Mouse (Mus musculus) urinary bladder, postnatal 36 days (tissue): ENCODE results near the gene Cdc27.
A peak's percentile ranks its signal among the peaks of the same experiment; 100 is the strongest.

Experiments used
- DNase-seq, 2 experiments: peaks; one replicate each; pipeline ENCODE4 v3.0.0; 2022; ENCODE audit warnings: low spot score in 2 of 2, mixed read lengths in 1 of 2

Gene Cdc27

DNA sequence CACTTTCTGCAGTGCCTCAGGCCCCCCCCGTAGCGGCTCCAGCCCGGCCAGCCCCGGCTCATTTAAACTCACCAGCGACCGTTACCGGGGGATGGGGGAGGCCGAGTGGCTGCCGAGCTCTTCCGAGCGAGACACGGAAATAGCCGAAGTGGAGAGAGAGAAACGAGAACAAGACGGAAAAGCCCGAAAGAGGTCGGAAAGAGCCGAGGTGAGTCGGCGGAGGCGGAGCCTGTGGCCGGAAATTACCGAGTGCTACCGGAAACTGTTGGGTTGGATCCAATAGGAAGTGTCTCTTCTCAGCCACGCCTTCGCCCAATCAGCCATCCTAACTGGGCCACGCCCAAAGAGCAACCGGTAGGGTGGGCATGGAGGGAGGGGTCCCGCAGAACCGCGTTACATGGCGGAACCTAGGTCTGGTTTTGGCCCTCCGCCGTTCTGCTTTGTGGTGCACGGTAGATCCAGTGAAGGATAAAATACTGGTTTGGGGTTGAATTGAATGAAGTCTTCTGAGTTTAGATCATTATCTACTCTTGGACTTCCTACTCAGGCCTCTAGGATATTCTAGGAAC, at the start of gene Cdc27, which contains the start of gene Myl4:
Gene Cdc27, minus strand, starts transcription at position 215 of the 569 bp plus-strand sequence.
Gene Myl4, plus strand, starts transcription at position 258 of the 569 bp plus-strand sequence.
- peak; percentile 99 to 100 for DNase-seq

DNA sequence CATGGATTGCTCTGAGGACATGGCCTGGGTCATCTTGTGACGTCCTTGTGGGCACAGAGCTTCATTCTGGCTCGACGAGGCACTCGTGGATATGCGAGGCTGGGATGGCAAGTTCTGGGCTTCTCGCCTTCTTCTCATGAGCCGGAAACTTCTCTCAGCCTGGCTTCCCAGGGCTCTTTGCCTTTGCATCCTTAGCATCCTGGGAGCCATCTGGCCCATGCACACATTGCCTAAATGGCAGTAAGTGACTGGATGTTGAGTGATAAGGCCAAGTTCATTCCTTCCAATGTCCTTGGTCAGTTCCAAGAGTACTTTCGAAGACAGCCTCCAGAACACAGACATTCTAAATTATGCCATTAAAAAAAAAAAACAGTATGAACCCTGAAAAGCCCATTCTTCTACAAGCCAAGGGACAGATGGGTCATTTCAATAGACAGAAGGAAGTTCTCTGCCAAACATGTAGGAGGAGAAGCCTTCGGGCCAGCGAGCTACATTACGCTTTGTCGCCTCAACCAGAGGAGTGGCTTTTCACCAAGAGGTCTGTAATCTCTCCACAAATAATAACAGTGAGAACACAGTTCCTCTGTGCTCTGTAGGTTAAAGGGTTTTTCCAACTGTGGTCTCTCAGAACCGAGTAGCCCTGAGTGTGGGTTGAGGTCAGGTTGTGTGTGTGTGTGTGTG, 49.0 kb upstream of the Cdc27 start:
- no peak for DNase-seq

DNA sequence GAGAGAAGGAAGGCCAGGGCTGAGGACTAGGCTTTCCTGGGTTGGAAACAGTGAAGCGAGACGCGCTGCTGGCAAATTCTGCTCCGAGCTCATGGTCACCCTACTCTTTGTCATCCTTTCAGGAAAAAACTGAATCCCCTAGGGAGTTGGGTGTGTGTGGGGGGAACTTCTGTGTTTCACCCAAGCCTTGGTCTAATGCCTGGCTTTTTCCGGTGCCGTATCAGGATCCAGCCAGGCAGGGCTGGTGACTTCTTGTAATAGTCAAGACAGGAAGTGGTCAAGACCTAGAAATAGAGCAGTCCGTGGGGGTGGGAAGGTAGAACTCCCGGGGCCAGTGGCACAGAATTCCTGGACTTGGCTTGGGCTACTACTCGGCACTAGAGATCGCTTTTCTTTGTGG, 45.9 kb upstream of the Cdc27 start:
- DNase-seq, result no peak

DNA sequence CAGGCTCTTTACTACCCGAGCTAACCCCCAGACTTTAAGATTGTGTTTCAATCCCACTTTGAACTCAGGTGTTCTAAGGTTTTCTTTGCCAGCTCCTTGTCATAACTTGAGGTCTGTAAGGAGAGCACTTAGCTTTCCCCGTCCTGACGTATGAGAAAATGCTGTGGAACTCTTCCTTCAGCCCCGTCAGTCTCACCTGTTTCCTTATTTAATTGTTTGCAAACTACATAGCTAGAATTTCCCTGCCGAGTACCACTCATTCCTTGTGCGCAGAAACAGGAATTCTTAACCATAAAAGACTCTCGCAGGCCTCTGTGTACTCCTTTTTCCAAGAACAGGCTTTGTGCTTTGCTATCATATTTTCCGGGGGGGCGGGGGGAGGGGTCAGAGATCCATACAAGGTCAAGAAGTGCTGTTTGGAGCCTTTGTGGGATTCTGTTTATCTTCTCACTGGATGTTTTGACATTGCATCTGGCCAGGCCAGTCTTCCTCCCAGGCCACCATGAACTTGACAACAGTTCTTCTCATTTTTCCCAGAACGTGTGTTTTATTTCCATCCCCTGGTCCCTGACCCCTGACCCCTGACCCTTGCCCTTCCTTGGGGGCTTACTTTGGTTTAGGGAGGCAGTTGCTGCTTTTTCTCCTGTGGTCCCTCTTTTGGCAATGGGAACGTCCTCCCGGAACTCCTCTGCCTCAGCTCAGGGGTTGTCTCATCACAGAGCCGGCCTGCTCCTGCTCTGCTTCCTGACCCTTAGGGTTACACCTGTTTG, 41.8 kb upstream of the Cdc27 start:
- no peak for DNase-seq

DNA sequence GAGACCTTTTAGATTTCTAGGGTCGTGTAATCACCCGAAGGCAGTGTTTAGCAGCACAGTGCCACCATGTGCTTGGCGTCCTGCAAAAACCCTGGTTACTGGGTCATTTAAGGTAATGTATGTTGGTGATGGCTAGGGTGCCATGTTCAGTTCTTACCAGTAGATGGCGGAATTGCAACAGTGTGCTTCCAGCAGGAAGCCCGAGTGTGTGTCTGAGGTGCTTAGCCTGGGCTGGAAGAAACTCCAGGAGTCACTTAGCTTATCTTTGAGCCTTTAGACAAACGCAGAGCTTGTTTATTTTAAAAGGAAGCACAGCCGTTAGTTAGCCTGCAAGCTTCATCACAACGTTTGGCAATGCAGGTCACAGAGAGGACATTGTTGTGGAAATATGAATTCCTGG, 39.7 kb upstream of the Cdc27 start:
- peak; percentile 57 to 60 for DNase-seq

DNA sequence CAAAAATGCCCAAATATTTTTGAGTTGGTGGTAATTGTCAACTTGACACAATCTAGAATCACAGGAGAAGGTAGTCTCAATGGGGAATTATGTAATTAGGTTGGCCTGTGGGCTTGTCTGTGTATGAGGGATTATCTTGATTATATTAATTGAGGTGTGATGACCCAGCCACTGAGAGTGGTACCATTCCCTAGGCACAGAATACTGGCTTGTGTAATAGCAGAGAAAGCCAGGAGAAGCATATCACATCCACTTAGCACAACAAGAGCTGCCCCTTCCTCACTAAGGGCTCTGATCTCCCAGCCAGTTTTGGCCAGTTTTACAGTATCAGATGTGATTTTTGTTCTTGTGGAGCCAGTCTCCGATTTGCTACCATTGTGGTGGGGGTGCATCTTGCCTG, 39.1 kb upstream of the Cdc27 start:
- DNase-seq, result no peak

DNA sequence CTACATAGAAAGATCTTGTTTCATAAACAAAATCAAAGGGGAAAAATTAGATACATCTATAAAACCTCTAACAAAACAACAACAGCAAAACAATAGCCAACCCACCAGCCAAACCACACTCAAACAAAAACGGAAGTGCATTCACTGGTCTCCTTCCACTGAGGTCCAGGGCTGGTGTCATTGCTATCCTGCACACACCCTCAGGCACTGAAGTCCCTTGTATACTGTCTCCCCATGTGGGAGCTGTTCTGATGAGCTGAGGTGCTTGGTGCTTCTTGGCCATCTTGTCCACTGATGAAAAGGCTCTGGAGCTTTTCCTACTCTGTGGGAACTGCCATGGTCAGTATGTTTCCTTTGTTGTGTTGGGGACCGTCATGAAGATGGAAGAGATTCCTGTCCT, 38.1 kb upstream of the Cdc27 start:
- no peak for DNase-seq

DNA sequence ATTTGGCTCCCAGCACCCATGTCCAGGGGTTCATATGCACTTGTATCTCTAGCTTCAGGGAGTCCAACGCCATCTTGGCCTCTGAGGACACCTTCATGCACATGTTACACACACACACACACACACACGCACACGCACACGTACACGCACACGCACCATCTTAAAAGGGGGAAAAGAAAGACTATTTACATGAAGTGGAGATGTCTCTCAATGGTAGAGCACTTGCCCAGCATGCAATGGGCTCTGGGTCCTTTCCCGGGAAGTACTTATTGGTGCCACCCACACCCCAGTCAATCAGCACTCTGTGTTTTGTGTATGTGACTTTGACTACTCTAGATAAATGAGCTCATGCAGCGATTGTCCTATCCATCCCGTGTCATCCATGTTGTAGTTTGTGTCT, 37.5 kb upstream of the Cdc27 start:
- no peak for DNase-seq

DNA sequence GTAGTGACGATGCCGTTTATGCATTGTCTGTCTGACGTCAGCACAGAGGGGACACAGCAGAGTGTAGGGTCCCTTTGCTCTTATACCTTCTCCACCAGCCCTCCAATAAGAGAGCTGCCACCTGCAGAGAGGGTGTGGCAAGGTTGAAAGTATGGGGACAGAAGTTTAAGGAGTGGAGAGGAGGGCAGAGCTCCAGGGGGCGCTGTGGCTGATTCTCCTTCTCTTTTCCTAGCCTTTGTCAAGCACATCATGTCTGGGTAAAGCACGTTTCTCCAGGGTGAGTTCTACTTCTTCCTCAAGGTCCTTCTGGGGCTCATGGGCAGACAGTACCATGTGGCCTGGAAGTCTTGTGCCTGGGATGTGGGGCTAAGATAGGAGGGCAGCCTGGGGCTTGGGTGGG, 35.1 kb upstream of the Cdc27 start:
- DNase-seq, result no peak

DNA sequence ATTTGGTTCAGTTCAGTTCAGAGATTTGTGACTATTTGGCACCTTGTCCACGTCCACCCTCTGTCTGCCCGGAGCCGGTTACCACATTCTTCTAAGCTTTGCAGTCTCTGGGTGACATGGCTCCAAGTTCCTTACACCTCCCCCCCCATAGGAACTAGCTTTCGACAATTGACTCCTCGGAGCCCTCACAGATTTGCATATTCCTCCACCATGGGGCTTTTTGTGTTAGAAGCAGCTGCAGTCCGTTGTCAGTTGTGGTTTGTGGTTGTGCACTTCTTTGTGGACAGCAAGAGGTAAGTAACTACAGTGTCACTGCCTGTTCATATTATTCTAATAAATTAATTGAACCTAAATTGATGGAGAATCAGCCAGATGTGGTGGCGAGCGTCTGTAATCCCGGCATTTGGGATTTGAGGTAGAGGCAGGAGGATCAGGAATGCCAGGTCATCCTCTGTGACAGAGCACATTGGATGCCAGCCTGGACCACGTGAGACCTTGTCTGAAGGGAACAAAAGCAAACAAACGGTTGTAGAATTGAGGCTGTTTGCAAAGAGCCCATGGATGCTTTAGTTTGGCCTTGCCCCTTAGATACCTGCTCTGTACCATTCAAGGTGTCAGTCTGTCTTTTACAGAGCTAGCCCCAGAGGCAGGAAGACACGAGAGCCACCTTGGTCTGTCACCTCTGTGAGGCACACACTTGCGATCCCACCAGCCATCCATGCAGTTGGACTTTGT, 32.4 kb upstream of the Cdc27 start:
- DNase-seq, result no peak

DNA sequence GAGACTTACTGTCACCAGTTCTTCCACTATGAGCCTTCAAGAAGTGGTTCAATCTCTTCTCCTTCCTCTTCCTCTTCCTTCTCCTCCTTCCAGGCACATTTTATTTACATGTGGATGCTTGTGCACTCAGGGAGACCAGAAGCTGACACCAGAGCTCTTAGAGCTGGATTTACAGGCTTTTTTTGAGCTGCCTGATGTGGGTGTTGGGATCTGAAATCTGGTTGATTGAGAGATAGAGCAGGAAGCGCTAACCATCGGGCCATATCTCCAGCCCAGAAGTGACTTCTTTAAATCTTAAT, 31.8 kb upstream of the Cdc27 start:
- no peak for DNase-seq

DNA sequence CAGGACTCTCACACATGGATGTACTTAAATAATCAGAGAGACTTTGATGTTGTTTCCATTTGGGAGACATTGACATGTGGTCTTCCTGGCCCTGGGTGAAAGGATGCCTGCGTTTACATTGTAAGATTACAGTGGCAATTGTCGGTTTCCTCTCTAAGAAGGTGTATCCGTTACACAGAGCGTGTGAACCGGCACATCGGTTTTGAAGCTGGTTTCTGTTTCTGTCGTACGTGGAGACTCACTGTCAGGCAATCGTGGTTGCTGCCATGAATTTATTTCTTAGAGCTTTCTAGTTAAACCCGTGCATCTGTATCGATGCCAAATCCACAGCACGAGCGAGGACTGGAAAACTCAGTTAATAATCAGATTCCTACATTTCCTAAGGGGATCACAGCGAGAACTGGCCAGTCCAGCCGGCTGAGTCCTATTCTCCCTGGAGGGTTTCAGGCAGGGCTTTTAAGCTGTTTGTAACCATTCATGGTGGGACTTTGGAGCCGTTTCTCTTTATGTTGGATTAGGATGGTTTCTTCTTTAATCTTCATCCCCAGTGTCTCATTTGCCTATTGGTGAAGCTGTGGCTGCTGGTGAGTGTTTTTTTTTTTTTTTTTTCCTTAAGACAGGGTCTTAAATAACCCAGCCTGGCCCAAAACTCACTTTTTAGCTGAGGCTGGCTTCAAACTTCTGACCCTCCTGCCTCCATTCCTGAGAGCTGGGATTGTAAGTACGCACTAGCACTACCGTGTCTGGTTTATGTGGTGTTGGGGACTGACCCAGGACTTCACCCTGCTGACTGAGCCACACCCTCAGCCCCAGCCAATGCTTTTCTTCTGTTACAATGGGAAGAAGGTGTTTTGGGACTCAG, 31.3 kb upstream of the Cdc27 start:
- DNase-seq, result no peak

DNA sequence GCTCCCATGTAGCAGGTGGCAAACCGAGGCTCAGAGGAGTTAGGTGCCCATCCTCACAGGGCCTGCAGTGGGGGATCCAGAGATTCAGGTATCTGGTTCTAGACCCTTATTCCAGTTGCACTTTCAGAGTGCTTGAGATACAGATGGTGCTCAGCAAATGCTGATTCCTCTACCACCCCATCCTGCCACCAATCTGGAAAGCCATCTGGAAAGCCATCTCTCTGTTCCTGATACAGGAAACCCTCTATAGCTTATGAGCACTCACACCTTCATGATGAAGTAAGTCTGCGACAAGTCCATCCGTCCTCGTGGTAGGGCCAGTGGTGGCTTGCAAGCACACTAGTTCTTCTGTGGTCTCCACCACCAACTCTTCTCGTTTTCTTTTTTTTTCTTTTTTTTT, 30.2 kb upstream of the Cdc27 start:
- no peak for DNase-seq

DNA sequence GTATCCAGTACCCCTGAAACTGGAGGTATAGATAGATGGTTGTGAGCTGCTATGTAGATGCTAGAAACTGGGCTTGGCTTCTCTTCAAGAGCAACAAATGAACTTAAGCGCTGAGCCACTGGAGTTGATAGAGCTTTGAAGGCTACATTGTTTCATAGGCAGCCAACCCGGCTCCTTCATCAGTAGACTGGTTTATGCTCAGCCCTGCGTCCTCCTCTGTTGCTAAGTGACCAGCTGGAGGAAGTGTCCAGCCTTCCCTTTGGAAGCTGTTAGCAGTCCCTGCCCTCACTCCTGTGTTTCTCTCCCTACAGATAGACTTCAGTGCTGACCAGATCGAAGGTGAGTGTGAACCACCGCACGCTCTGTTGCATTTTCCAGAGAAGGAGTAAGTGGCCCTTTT, 29.7 kb upstream of the Cdc27 start:
- DNase-seq, result no peak

DNA sequence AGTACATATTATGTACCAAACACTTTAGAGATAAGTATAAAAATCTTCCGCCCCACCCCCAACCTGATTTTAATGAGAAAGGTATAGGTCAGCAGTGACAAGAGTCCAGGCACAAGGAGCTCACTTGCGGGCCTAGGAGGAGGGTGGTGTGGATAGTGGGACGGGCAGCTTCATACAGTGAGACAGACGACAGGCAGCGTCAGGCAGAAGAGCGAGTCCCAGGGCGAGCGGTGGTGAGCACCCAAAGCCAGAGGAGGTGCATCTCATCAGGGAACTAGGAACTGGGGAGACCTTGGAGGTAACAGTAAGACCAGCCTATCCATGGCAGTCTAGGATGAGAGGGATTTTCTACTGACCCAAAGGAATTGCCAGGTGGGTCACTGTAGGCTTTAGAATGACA, 29.2 kb upstream of the Cdc27 start:
- DNase-seq, result no peak

DNA sequence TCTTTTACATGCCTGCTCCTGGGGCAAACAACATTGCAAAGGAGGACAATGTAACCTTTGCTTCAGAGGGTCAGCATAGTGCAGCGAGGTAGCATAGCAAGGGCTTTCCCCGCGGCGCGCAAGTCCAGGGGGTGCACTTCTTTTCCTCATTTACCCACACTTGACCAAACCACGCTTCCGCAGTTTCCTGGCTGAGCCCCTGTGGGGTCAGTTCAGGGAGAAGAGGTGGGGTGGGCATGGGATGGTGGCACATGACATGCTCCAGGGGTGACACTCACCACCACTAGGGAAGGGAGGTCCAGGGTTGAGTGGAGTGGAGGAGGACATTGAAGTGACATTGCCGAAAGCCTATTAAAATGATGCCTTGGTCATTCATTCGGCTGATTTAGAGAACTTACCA, 28.7 kb upstream of the Cdc27 start:
- DNase-seq, result no peak

DNA sequence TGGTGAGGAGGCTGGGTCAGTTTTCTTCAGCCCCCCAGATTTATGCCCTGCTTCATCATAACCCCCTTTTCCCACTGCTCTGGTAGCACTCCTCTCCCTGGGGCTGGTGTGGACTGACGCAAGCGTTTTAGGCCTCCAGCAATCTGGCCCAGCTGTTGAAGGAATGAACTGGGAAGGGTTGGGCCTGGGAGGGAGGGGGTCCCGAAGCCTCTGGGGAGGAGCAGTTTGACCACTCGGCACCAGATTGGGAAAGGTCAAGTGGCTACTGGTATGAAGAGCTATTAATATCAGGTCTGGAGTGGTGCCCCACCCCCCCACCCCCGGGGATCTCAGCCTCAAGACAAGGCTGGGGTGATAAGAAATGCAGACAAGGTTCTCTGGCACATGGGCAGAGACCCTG, 27.7 kb upstream of the Cdc27 start:
- no peak for DNase-seq

DNA sequence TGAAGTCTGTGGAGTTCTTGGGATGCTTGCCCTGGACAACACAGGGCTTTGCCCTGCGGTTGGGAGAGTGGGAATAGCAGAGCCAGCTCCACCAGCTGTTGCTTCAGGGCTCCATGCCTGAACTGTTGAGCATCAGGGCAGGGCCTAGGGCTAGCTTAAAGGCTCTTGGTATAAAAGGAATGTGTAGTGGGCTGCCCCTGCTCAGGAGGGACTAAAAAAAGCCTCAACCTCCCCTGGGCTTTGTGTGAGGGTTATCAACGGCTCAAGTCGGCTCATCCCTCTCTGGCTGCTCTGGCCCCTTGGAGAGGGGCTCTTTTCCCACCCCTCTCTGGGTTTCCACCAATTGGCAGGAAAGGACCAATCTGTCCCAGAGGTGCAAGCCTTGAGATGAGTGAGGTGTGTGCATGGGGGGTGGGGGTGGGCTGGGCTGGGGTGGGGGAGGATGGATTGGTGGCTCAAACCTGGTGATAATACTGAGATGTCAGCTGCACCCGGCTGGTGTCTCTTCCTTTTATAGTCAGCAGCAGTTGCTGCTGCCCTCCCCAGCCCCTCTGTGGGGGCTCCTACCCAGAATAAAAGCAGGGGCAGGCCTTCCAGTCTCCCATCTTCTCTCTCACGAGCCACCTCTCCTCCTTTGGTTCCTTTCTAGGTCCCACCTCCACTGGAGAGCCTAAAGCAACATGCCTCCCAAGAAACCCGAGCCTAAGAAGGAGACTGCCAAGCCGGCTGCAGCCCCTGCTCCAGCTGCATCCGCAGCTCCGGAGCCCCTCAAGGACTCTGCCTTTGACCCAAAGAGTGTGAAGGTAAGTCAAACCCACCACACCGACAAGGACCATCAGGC, 26.6 kb upstream of the Cdc27 start:
- no peak for DNase-seq

DNA sequence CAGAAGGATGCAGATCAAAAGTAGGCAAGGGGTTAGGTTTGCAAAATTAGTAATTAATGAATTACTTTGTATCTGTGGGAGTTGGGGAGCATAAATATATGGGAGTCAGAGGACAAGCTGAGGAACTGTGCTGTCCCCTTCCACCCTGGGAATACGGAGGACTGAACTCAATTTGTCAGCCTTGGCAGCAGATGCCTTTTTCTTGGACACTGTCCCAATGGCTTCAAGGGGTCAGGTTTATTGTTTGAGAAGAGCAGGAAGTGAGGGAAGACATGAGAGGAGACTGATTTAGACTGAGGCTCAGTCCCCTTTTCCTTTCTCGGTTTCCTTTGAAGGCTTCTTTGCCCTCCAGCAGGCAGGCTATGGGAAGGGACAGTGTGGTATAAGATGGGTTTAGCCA, 22.1 kb upstream of the Cdc27 start:
- no peak for DNase-seq

DNA sequence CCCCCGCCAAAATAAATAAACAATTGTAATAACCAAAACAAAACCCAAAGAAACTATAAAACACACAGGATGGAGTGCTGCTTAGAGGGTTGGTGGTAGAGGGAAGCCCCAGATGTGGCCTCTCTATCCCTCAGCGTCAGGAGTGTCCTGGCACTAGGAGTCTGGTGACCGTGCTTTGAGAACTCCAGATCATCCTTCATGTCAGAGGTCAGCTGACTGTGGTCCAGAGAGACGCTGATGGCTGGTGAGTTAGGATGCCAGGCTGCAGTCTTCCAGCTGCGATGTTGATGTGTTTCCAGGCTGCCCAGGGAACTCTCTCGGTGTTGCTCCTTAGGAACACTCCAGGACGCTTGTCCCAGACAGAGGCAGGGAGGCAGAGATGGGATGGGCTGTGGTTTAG, 21.7 kb upstream of the Cdc27 start:
- DNase-seq, result no peak

DNA sequence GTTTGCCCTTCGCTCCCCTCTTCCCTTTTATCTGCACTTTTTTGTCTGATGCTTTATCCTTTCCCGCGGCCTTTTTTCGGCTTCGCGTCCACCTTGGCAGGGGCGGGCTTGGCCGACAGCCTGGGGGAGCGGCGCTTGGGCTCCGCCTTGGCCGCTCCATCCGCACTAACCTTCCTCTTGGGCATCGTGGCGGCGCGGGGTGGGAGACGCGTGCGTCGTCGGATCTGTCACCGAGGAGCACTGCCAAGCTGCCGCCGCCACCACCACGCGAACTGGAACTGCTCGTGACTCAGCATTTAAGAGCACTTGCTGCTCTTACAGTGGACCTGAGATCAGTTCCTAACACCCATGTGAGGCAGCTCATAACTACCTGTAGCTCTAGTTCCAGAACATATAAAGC, 21.0 kb upstream of the Cdc27 start:
- DNase-seq, result peak in 1 of 2 experiments; percentile 14
